In the genomic region with DNA sequence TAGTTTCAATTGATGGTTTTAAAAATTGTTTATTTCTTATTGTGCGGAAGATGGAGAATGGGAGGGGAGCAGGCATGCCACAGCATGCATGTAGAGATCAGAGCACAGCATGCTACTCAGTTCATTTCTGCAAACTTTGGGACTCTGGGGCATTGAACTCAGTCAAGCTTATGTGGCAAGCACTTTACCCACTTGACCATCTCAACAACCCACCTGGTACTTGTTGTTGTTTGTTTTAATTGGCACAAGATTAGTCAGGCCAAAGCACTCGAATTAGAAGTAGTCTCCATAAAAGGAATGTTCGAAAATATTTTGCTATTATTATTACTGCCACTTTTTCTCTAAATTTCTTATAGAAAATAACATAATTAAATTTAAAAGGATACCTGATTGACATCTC, we compare ENCODE assay signal across 18 mouse cellular contexts. TPM values are rescaled to one million over a fixed set of nuclear protein-coding genes. Genes with fewer than 3 reads are reported as not detected.
DNase-seq lines count a peak whose midpoint lies in the region; ATAC-seq and TF ChIP-seq lines count a peak whose summit lies in the region.
"Had no signal": no experiment of that assay in that cellular context is flagged by ENCODE, and none has a peak within 500 bp of the region (broad histone marks: within the 10 kb centered on the region; RNA-seq: fewer than 3 reads in every experiment).

No protein-coding gene starts in this region.

- TF ChIP-seq CTCF in lung, postnatal 0 days (IDR thresholded peaks at IDR 0.05) = no peak

- H3K4me3 ChIP-seq in lung, postnatal 0 days (ENCODE audit: low read depth, low read length) = no peak overlapping the region
- H3K4me3 ChIP-seq: embryonic facial prominence, embryonic 10.5 days; embryonic facial prominence, embryonic 12.5 days; forebrain, embryonic 13.5 days; forebrain, embryonic 15.5 days had no signal

- DNase-seq in lung, postnatal 0 days (ENCODE audit: low spot score) = peak; percentile 43
- DNase-seq in lung, postnatal 4 days = no peak
- peak; percentile 13 for DNase-seq in lung, postnatal 14 days
- DNase-seq in lung, postnatal 36 days = peak; percentile 76
- no peak for DNase-seq in urinary bladder, postnatal 4 days (ENCODE audit: low spot score in 2 of 2)
- no peak for DNase-seq in cerebellum, adult 9-10 months
- DNase-seq: adrenal gland, adult 2 months; adrenal gland, postnatal 10 days; adrenal gland, postnatal 25 days; cerebellum, adult 11 months; cerebellum, adult 18-20 months; cerebellum, adult 8-10 months; cerebellum, postnatal 10 days; cerebellum, postnatal 25 days had no signal

- H3K27me3 ChIP-seq in lung, postnatal 0 days (replicated peaks; ENCODE audit: insufficient read depth, low read length) = no peaks in the 10 kb centered on the region
- H3K27me3 ChIP-seq: embryonic facial prominence, embryonic 12.5 days; forebrain, embryonic 13.5 days; forebrain, embryonic 15.5 days had no signal

- H3K9me3 ChIP-seq in lung, postnatal 0 days (ENCODE audit: low read length) = no peaks in the 10 kb centered on the region
- H3K9me3 ChIP-seq: embryonic facial prominence, embryonic 10.5 days; embryonic facial prominence, embryonic 12.5 days; forebrain, embryonic 13.5 days; forebrain, embryonic 15.5 days had no signal

- H3K27ac ChIP-seq in lung, postnatal 0 days (ENCODE audit: low read length) = no peak overlapping the region
- H3K27ac ChIP-seq: embryonic facial prominence, embryonic 10.5 days; embryonic facial prominence, embryonic 12.5 days; forebrain, embryonic 13.5 days; forebrain, embryonic 15.5 days had no signal

- no peak overlapping the region for H3K4me2 ChIP-seq in lung, postnatal 0 days (replicated peaks; ENCODE audit: low read depth, low read length)
- H3K4me2 ChIP-seq: embryonic facial prominence, embryonic 12.5 days; forebrain, embryonic 13.5 days; forebrain, embryonic 15.5 days had no signal

- 0 out of 2 replicates have a peak, but pooled peaks have one; percentile 18 for TF ChIP-seq EP300 in lung, postnatal 0 days (IDR thresholded peaks at IDR 0.05)

- H3K4me1 ChIP-seq in lung, postnatal 0 days (ENCODE audit: insufficient read depth, low read depth, low read length) = no peaks in the 10 kb centered on the region
- H3K4me1 ChIP-seq: embryonic facial prominence, embryonic 10.5 days; embryonic facial prominence, embryonic 12.5 days; forebrain, embryonic 13.5 days; forebrain, embryonic 15.5 days had no signal

- H3K36me3 ChIP-seq in lung, postnatal 0 days (ENCODE audit: insufficient read depth, low read length) = peaks cover 4% of the 10 kb centered on the region; the same call in 1 of the 2 replicates
- H3K36me3 ChIP-seq: forebrain, embryonic 15.5 days had no signal

- 58% methylated on average over 3 of the region's 3 CpGs for WGBS in lung, postnatal 0 days

- peak; percentile 66 for ATAC-seq in lung, postnatal 0 days
- ATAC-seq: forebrain, embryonic 13.5 days; forebrain, embryonic 15.5 days had no signal

- no peak overlapping the region for H3K9ac ChIP-seq in lung, postnatal 0 days (replicated peaks; ENCODE audit: low read depth)
- H3K9ac ChIP-seq: embryonic facial prominence, embryonic 12.5 days; forebrain, embryonic 13.5 days; forebrain, embryonic 15.5 days had no signal

RNA-seq across cellular contexts. Expression of a gene that starts 19.4 kb away (rescaled TPM):
- 8.9 and 12.5 TPM in 2 replicates for polyA plus RNA-seq in lung, postnatal 0 days (2015; fragmentation: Nextera tagmentation; extraction: Ambion mirVana)

RNA-seq across cellular contexts. Expression of a gene that starts 19.6 kb away (rescaled TPM):
- 21.0 and 21.3 TPM in 2 replicates for polyA plus RNA-seq in lung, postnatal 0 days (2015; fragmentation: Nextera tagmentation; extraction: Ambion mirVana)

Comparison
In these comparisons a context has a peak if more than half of its experiments do, and no peak if none do; other contexts are left out.
1. DNase-seq: peak in lung, postnatal 0 days (single experiment), lung, postnatal 14 days (single experiment) and lung, postnatal 36 days (single experiment); none in lung, postnatal 4 days (0 of 2), urinary bladder, postnatal 4 days (0 of 2) and cerebellum, adult 9-10 months (single experiment).